Mouse (Mus musculus): ENCODE data around the gene Acbd5. TPM values are rescaled to one million over a fixed set of nuclear protein-coding genes. Genes with fewer than 3 reads are reported as not detected.

Acbd5 gene
- polyA plus RNA-seq, 1 experiment: 5.0 TPM

GRCm38 (mm10) chr2:23023714-23024282, 44.2 kb upstream of the Acbd5 start:
- Histone ChIP-seq H3K27me3 (ENCODE audit: control insufficient read depth, insufficient read depth, insufficient read length) (no peaks in the 10 kb centered on the region), H3K4me2 (ENCODE audit: low read depth) (no peak overlapping the region), H3K79me2 (ENCODE audit: control insufficient read depth, insufficient read depth) (peaks cover 98% of the 10 kb centered on the region), H3K4me3 (no peak overlapping the region), H3ac (ENCODE audit: control insufficient read depth, insufficient read length) (no peak overlapping the region), H3K36me3 (ENCODE audit: control insufficient read depth, insufficient read depth) (no peaks in the 10 kb centered on the region)
- TF ChIP-seq TCF12 (IDR thresholded peaks at IDR 0.05; ENCODE audit: insufficient read depth, poor library complexity, severe bottlenecking) (no peak), POLR2A (IDR thresholded peaks at IDR 0.05; ENCODE audit: insufficient read length, low read depth) (no peak), CEBPB (IDR thresholded peaks at IDR 0.05; ENCODE audit: insufficient read depth, poor library complexity, severe bottlenecking) (no peak), MYOD1 (IDR thresholded peaks at IDR 0.05; ENCODE audit: control insufficient read depth in 1 of 3, insufficient read length in 2 of 3, low read depth in 2 of 3) (no peak), SRF (IDR thresholded peaks at IDR 0.05; ENCODE audit: control insufficient read depth, insufficient read length, low read depth) (no peak), POLR2AphosphoS2 (IDR thresholded peaks at IDR 0.05; ENCODE audit: insufficient read length, low read depth) (no peak), E2F4 (IDR thresholded peaks at IDR 0.05; ENCODE audit: insufficient read depth) (no peak), TCF3 (IDR thresholded peaks at IDR 0.05; ENCODE audit: insufficient read length, low read depth) (no peak), MYOG (IDR thresholded peaks at IDR 0.05; ENCODE audit: control insufficient read depth in 1 of 3, insufficient read depth in 1 of 3, insufficient read length in 2 of 3, low read depth in 2 of 3) (no peak), USF1 (IDR thresholded peaks at IDR 0.05; ENCODE audit: low read depth) (no peak), MAX (IDR thresholded peaks at IDR 0.05; ENCODE audit: low read depth) (no peak), REST (IDR thresholded peaks at IDR 0.05; ENCODE audit: insufficient read depth, insufficient read length) (no peak)

GRCm38 (mm10) chr2:23026379-23026778, 41.6 kb upstream of the Acbd5 start:
- no peaks in the 10 kb centered on the region for H3K27me3 ChIP-seq (ENCODE audit: control insufficient read depth, insufficient read depth, insufficient read length)
- no peak for TF ChIP-seq POLR2A (IDR thresholded peaks at IDR 0.05; ENCODE audit: insufficient read length, low read depth)
- TF ChIP-seq MYOG (IDR thresholded peaks at IDR 0.05; ENCODE audit: control insufficient read depth in 1 of 3, insufficient read depth in 1 of 3, insufficient read length in 2 of 3, low read depth in 2 of 3): no peak
- no peak for TF ChIP-seq POLR2AphosphoS2 (IDR thresholded peaks at IDR 0.05; ENCODE audit: insufficient read length, low read depth)
- TF ChIP-seq USF1 (IDR thresholded peaks at IDR 0.05; ENCODE audit: low read depth): no peak
- TF ChIP-seq CEBPB (IDR thresholded peaks at IDR 0.05; ENCODE audit: insufficient read depth, poor library complexity, severe bottlenecking): no peak
- no peak for TF ChIP-seq MYOD1 (IDR thresholded peaks at IDR 0.05; ENCODE audit: control insufficient read depth in 1 of 3, insufficient read length in 2 of 3, low read depth in 2 of 3)
- no peak for TF ChIP-seq TCF3 (IDR thresholded peaks at IDR 0.05; ENCODE audit: insufficient read length, low read depth)
- no peak for TF ChIP-seq TCF12 (IDR thresholded peaks at IDR 0.05; ENCODE audit: insufficient read depth, poor library complexity, severe bottlenecking)
- no peak for TF ChIP-seq MAX (IDR thresholded peaks at IDR 0.05; ENCODE audit: low read depth)
- TF ChIP-seq SRF (IDR thresholded peaks at IDR 0.05; ENCODE audit: control insufficient read depth, insufficient read length, low read depth): no peak
- no peak for TF ChIP-seq REST (IDR thresholded peaks at IDR 0.05; ENCODE audit: insufficient read depth, insufficient read length)
- no peaks in the 10 kb centered on the region for H3K36me3 ChIP-seq (ENCODE audit: control insufficient read depth, insufficient read depth)
- no peak overlapping the region for H3K4me3 ChIP-seq
- H3ac ChIP-seq (ENCODE audit: control insufficient read depth, insufficient read length): no peak overlapping the region
- H3K4me2 ChIP-seq (ENCODE audit: low read depth): no peak overlapping the region
- H3K79me2 ChIP-seq (ENCODE audit: control insufficient read depth, insufficient read depth): peaks cover 98% of the 10 kb centered on the region

GRCm38 (mm10) chr2:23028826-23029225, 39.1 kb upstream of the Acbd5 start:
- no peak overlapping the region for H3K4me3 ChIP-seq
- peaks cover 99% of the 10 kb centered on the region for H3K79me2 ChIP-seq (ENCODE audit: control insufficient read depth, insufficient read depth)
- no peak overlapping the region for H3K4me2 ChIP-seq (ENCODE audit: low read depth)
- no peaks in the 10 kb centered on the region for H3K36me3 ChIP-seq (ENCODE audit: control insufficient read depth, insufficient read depth)
- TF ChIP-seq MYOD1 (IDR thresholded peaks at IDR 0.05; ENCODE audit: control insufficient read depth in 1 of 3, insufficient read length in 2 of 3, low read depth in 2 of 3) (no peak), REST (IDR thresholded peaks at IDR 0.05; ENCODE audit: insufficient read depth, insufficient read length) (no peak), TCF12 (IDR thresholded peaks at IDR 0.05; ENCODE audit: insufficient read depth, poor library complexity, severe bottlenecking) (no peak), E2F4 (IDR thresholded peaks at IDR 0.05; ENCODE audit: insufficient read depth) (no peak), USF1 (IDR thresholded peaks at IDR 0.05; ENCODE audit: low read depth) (no peak), SRF (IDR thresholded peaks at IDR 0.05; ENCODE audit: control insufficient read depth, insufficient read length, low read depth) (no peak)
- H3K27me3 ChIP-seq (ENCODE audit: control insufficient read depth, insufficient read depth, insufficient read length): no peaks in the 10 kb centered on the region
- H3ac ChIP-seq (ENCODE audit: control insufficient read depth, insufficient read length): no peak overlapping the region

- Histone ChIP-seq H3K4me3 (no peak overlapping the region), H3K79me2 (ENCODE audit: control insufficient read depth, insufficient read depth) (peaks cover 98% of the 10 kb centered on the region), H3ac (ENCODE audit: control insufficient read depth, insufficient read length) (no peak overlapping the region), H3K27me3 (ENCODE audit: control insufficient read depth, insufficient read depth, insufficient read length) (no peaks in the 10 kb centered on the region), H3K4me2 (ENCODE audit: low read depth) (no peak overlapping the region), H3K36me3 (ENCODE audit: control insufficient read depth, insufficient read depth) (no peaks in the 10 kb centered on the region)
- TF ChIP-seq REST (IDR thresholded peaks at IDR 0.05; ENCODE audit: insufficient read depth, insufficient read length) (no peak), MYOD1 (IDR thresholded peaks at IDR 0.05; ENCODE audit: control insufficient read depth in 1 of 3, insufficient read length in 2 of 3, low read depth in 2 of 3) (no peak), MAX (IDR thresholded peaks at IDR 0.05; ENCODE audit: low read depth) (no peak), TCF3 (IDR thresholded peaks at IDR 0.05; ENCODE audit: insufficient read length, low read depth) (no peak)
These were observed 37.3 kb upstream of the Acbd5 start for GRCm38 (mm10) chr2:23030631-23031030.

GRCm38 (mm10) chr2:23034692-23035435, 33.1 kb upstream of the Acbd5 start:
- Histone ChIP-seq H3K27me3 (ENCODE audit: control insufficient read depth, insufficient read depth, insufficient read length) (no peaks in the 10 kb centered on the region), H3K36me3 (ENCODE audit: control insufficient read depth, insufficient read depth) (no peaks in the 10 kb centered on the region), H3K4me3 (no peak overlapping the region), H3ac (ENCODE audit: control insufficient read depth, insufficient read length) (no peak overlapping the region), H3K79me2 (ENCODE audit: control insufficient read depth, insufficient read depth) (peaks cover 95% of the 10 kb centered on the region), H3K4me2 (ENCODE audit: low read depth) (peak overlapping the region; percentile 53)
- TF ChIP-seq MYOG (IDR thresholded peaks at IDR 0.05; ENCODE audit: control insufficient read depth in 1 of 3, insufficient read depth in 1 of 3, insufficient read length in 2 of 3, low read depth in 2 of 3) (no peak), TCF3 (IDR thresholded peaks at IDR 0.05; ENCODE audit: insufficient read length, low read depth) (no peak), SRF (IDR thresholded peaks at IDR 0.05; ENCODE audit: control insufficient read depth, insufficient read length, low read depth) (no peak), E2F4 (IDR thresholded peaks at IDR 0.05; ENCODE audit: insufficient read depth) (no peak), TCF12 (IDR thresholded peaks at IDR 0.05; ENCODE audit: insufficient read depth, poor library complexity, severe bottlenecking) (no peak), CEBPB (IDR thresholded peaks at IDR 0.05; ENCODE audit: insufficient read depth, poor library complexity, severe bottlenecking) (no peak), MAX (IDR thresholded peaks at IDR 0.05; ENCODE audit: low read depth) (no peak), POLR2A (IDR thresholded peaks at IDR 0.05; ENCODE audit: insufficient read length, low read depth) (no peak), REST (IDR thresholded peaks at IDR 0.05; ENCODE audit: insufficient read depth, insufficient read length) (no peak), MYOD1 (IDR thresholded peaks at IDR 0.05; ENCODE audit: control insufficient read depth in 1 of 3, insufficient read length in 2 of 3, low read depth in 2 of 3) (no peak), POLR2AphosphoS2 (IDR thresholded peaks at IDR 0.05; ENCODE audit: insufficient read length, low read depth) (no peak), USF1 (IDR thresholded peaks at IDR 0.05; ENCODE audit: low read depth) (no peak)
